Mouse (Mus musculus) CH12.LX (cell line): Measurements from ENCODE around the gene AL607142.1. TPM values are rescaled to one million over a fixed set of nuclear protein-coding genes. Genes with fewer than 3 reads are reported as not detected.

Experiments used
- DNase-seq: peaks from one replicate; pipeline ENCODE4 v3.0.0-alpha.2; 2013; ENCODE audit errors: extremely low read depth
- H3K27ac ChIP-seq: 2 replicates; pipeline ENCODE4 v1.5.1; 2012; ENCODE audit warnings: low read depth, mild to moderate bottlenecking, control low read depth, moderate library complexity; ENCODE audit not compliant: insufficient read depth
- H3K27me3 ChIP-seq: replicated peaks from 2 replicates; pipeline ENCODE3; 2012; ENCODE audit warnings: inconsistent platforms
- H3K36me3 ChIP-seq, 2 experiments: replicated peaks in 1 of 2; 2 replicates each; pipeline versions ENCODE3 to v1.6.1; 2012; ENCODE audit warnings: inconsistent platforms in 1 of 2, low read length in 1 of 2, mild to moderate bottlenecking in 1 of 2, mixed read lengths in 1 of 2, moderate library complexity in 1 of 2; ENCODE audit not compliant: control insufficient read depth in 1 of 2, insufficient read depth in 1 of 2
- H3K4me1 ChIP-seq, 2 experiments: 2 replicates each; pipeline ENCODE4 v1.6.1; 2012; ENCODE audit warnings: inconsistent platforms in 1 of 2, moderate library complexity in 1 of 2; ENCODE audit not compliant: insufficient read depth in 2 of 2, control insufficient read depth in 1 of 2
- H3K4me2 ChIP-seq: 2 replicates; pipeline ENCODE4 v1.6.1; 2012; ENCODE audit warnings: low read depth, mild to moderate bottlenecking, control low read depth; ENCODE audit not compliant: poor library complexity, insufficient read depth, severe bottlenecking
- H3K4me3 ChIP-seq, 3 experiments: fragments of 150-350 bp in 1 of 3; sonication (generic) in 1 of 3; replicated peaks in 1 of 3; 2 replicates each; pipeline versions ENCODE3 to v1.5.1; 2011 to 2012; ENCODE audit warnings: low read depth in 2 of 3, low read length in 2 of 3, mild to moderate bottlenecking in 2 of 3, moderate library complexity in 2 of 3, control low read depth in 1 of 3, improper control_type of control experiment in 1 of 3, inconsistent platforms in 1 of 3, mixed read lengths in 1 of 3; ENCODE audit not compliant: poor library complexity in 1 of 3
- H3K79me2 ChIP-seq: replicated peaks from 2 replicates; pipeline ENCODE4 v1.6.1; 2012; ENCODE audit warnings: mild to moderate bottlenecking, moderate library complexity; ENCODE audit not compliant: control insufficient read depth, poor library complexity, insufficient read depth, severe bottlenecking; ENCODE audit errors: extremely low read depth
- H3K9ac ChIP-seq: 2 replicates; pipeline ENCODE4 v1.6.1; 2012; ENCODE audit warnings: low read depth, mild to moderate bottlenecking, control low read depth, moderate library complexity; ENCODE audit not compliant: insufficient read depth
- H3K9me3 ChIP-seq: replicated peaks from 2 replicates; pipeline ENCODE3; 2012; ENCODE audit warnings: low read length, inconsistent platforms, mixed read lengths
- BHLHE40 ChIP-seq: IDR thresholded peaks from 2 replicates; pipeline ENCODE4 v1.6.1; 2011; ENCODE audit warnings: mild to moderate bottlenecking, low read depth, low read length, improper control_type of control experiment
- CHD1 ChIP-seq: IDR thresholded peaks from 2 replicates; pipeline ENCODE4 v1.6.1; 2012; ENCODE audit warnings: low read depth, low read length, improper control_type of control experiment, inconsistent platforms
- CHD2 ChIP-seq: IDR thresholded peaks from 2 replicates; pipeline ENCODE4 v1.6.1; 2011; ENCODE audit warnings: low read length, improper control_type of control experiment
- CTCF ChIP-seq, 2 experiments: IDR thresholded peaks in 1 of 2; conservative IDR thresholded peaks in 1 of 2; 2 replicates each; pipeline ENCODE4 v1.5.1; 2011 to 2012; ENCODE audit warnings: low read depth in 2 of 2, low read length in 2 of 2, improper control_type of control experiment in 1 of 2, inconsistent platforms in 1 of 2, mild to moderate bottlenecking in 1 of 2, moderate library complexity in 1 of 2
- EP300 ChIP-seq: IDR thresholded peaks from 2 replicates; pipeline ENCODE4 v1.6.1; 2011; ENCODE audit warnings: low read length, improper control_type of control experiment
- ETS1 ChIP-seq: conservative IDR thresholded peaks from 2 replicates; pipeline ENCODE4 v1.6.1; 2012; ENCODE audit warnings: low read depth, mild to moderate bottlenecking, inconsistent platforms, low read length, improper control_type of control experiment, moderate library complexity
- GABPA ChIP-seq: IDR thresholded peaks from 2 replicates; pipeline ENCODE4 v1.6.1; 2012; ENCODE audit warnings: low read depth, low read length, improper control_type of control experiment, inconsistent platforms; ENCODE audit not compliant: insufficient replicate concordance
- IRF4 ChIP-seq: IDR thresholded peaks from 2 replicates; pipeline ENCODE4 v1.6.1; 2014; ENCODE audit warnings: low read depth, mild to moderate bottlenecking, inconsistent platforms, low read length, improper control_type of control experiment
- JUN ChIP-seq: IDR thresholded peaks from 2 replicates; pipeline ENCODE4 v1.6.1; 2011; ENCODE audit warnings: low read depth, mild to moderate bottlenecking, low read length, improper control_type of control experiment, moderate library complexity; ENCODE audit not compliant: insufficient read depth
- MAFK ChIP-seq: IDR thresholded peaks from 2 replicates; pipeline ENCODE4 v1.6.1; 2011; ENCODE audit warnings: low read length, improper control_type of control experiment; ENCODE audit not compliant: insufficient replicate concordance
- MAZ ChIP-seq: IDR thresholded peaks from 2 replicates; pipeline ENCODE4 v1.6.1; 2012; ENCODE audit warnings: low read depth, mild to moderate bottlenecking, inconsistent platforms, low read length, improper control_type of control experiment, moderate library complexity
- MEF2A ChIP-seq: IDR thresholded peaks from 2 replicates; pipeline ENCODE4 v1.6.1; 2014; ENCODE audit warnings: low read depth, mild to moderate bottlenecking, inconsistent platforms, low read length, improper control_type of control experiment, borderline replicate concordance
- MXI1 ChIP-seq: IDR thresholded peaks from 2 replicates; pipeline ENCODE4 v1.6.1; 2011; ENCODE audit warnings: mild to moderate bottlenecking, low read depth, low read length, improper control_type of control experiment
- MYC ChIP-seq: IDR thresholded peaks from 2 replicates; pipeline ENCODE4 v1.6.1; 2011; ENCODE audit warnings: low read depth, mild to moderate bottlenecking, improper control_type of control experiment, low read length
- NRF1 ChIP-seq: IDR thresholded peaks from 2 replicates; pipeline ENCODE4 v1.6.1; 2014; ENCODE audit warnings: low read depth, mild to moderate bottlenecking, inconsistent platforms, low read length, improper control_type of control experiment, moderate library complexity
- PAX5 ChIP-seq: IDR thresholded peaks from 2 replicates; pipeline ENCODE4 v1.6.1; 2012; ENCODE audit warnings: low read length, inconsistent platforms, mixed read lengths
- RCOR1 ChIP-seq: conservative IDR thresholded peaks from 2 replicates; pipeline ENCODE4 v1.6.1; 2012; ENCODE audit warnings: low read depth, mild to moderate bottlenecking, inconsistent platforms, low read length, improper control_type of control experiment
- SIN3A ChIP-seq: IDR thresholded peaks from 2 replicates; pipeline ENCODE4 v1.6.1; 2012; ENCODE audit warnings: low read length, improper control_type of control experiment, inconsistent platforms
- TCF12 ChIP-seq: IDR thresholded peaks from 2 replicates; pipeline ENCODE4 v1.6.1; 2014; ENCODE audit warnings: low read depth, mild to moderate bottlenecking, inconsistent platforms, low read length, improper control_type of control experiment
- UBTF ChIP-seq: IDR thresholded peaks from 2 replicates; pipeline ENCODE4 v1.6.1; 2012; ENCODE audit warnings: low read depth, mild to moderate bottlenecking, inconsistent platforms, low read length, improper control_type of control experiment, moderate library complexity
- ZKSCAN1 ChIP-seq: IDR thresholded peaks from 2 replicates; pipeline ENCODE4 v1.6.1; 2012; ENCODE audit warnings: low read depth, inconsistent platforms, low read length, improper control_type of control experiment, borderline replicate concordance
- ZMIZ1 ChIP-seq: IDR thresholded peaks from 2 replicates; pipeline ENCODE4 v1.6.1; 2012; ENCODE audit warnings: low read depth, mild to moderate bottlenecking, inconsistent platforms, low read length, improper control_type of control experiment
- ZNF384 ChIP-seq: IDR thresholded peaks from 2 replicates; pipeline ENCODE4 v1.6.1; 2012; ENCODE audit warnings: low read depth, low read length, improper control_type of control experiment, inconsistent platforms
- dilution Hi-C: fragments of 300-500 bp; cut with MboI; formaldehyde crosslinking; loops from 2 replicates; pipeline ENCODE4 v1.14.3; 2020; ENCODE audit warnings: low sequenced_read_pairs; ENCODE audit not compliant: extremely low pct_unique_long_range_greater_than_20kb, extremely low pct_ligation_motif_present
- in situ Hi-C: fragments of 300-500 bp; cut with MboI; formaldehyde crosslinking; loops from 3 replicates; pipeline ENCODE4 v1.14.3; 2019; ENCODE audit warnings: low sequenced_read_pairs, low pct_ligation_motif_present, low pct_unique_long_range_greater_than_20kb, mixed read lengths
- polyA plus RNA-seq: library from polyadenylated mRNA; unstranded; fragments of >175 nt; gene quantifications from 2 replicates; pipeline ENCODE4 v1.2.1, GENCODE M21; 2012; ENCODE audit warnings: low read depth; ENCODE audit not compliant: insufficient read length
- total RNA-seq, 2 experiments: library from RNA; depleted of rRNA; stranded (reverse); fragments of 300-350 nt in 1 of 2; fragments of >200 nt in 1 of 2; gene quantifications; 2 replicates each; pipeline ENCODE4 v1.2.3; 2012 to 2014

Gene AL607142.1
- total and polyA plus RNA-seq, 3 experiments = 22.0 TPM; not detected in 2

DNA sequence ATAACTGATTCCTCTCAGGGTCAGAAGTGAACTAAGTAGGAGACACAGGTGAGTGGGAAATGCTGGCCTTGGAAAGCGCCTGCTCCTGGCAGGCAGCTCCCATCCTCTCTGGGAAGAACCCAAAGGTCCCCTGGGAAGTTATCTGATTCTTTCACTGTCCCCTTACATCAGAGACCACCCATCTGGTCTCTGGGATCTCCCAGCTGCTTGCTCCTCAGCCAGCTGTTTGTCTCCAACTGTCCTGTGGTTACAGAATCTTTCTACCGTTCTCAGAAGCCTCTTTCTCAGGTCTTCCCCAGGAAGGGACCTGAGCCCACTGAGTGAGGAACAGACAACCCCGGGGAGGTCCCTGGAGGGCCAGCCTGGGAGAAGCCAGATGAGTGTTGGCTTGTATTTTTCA, 42.4 kb upstream of the AL607142.1 start:
- H3K27ac ChIP-seq = 0 out of 2 replicates have a peak overlapping the region, but pooled peaks have one; percentile 22
- H3K4me1 ChIP-seq = peaks cover 66 to 99% of the 10 kb centered on the region in 2 experiments
- dilution Hi-C loops = no loop called here
- no peak overlapping the region for H3K9ac ChIP-seq
- DNase-seq = peak; percentile 49
- no peak for TF ChIP-seq CTCF (conservative IDR thresholded peaks at IDR 0.05 in 1 of 2, IDR thresholded peaks at IDR 0.05 in 1 of 2; ENCODE audit: low read depth in 2 of 2, low read length in 2 of 2)
- TF ChIP-seq JUN = no peak
- TF ChIP-seq CHD1 = no peak
- TF ChIP-seq MEF2A = peak; percentile 63
- TF ChIP-seq MAFK = no peak
- no peak for TF ChIP-seq PAX5
- peak; percentile 56 for TF ChIP-seq BHLHE40
- TF ChIP-seq MYC = no peak
- TF ChIP-seq ZMIZ1 = peak; percentile 37
- peak; percentile 97 for TF ChIP-seq ETS1
- 0 out of 2 replicates have a peak, but pooled peaks have one; percentile 51 for TF ChIP-seq SIN3A
- 0 out of 2 replicates have a peak, but pooled peaks have one; percentile 38 for TF ChIP-seq UBTF
- peak; percentile 77 for TF ChIP-seq CHD2
- TF ChIP-seq EP300 = peak; percentile 92
- TF ChIP-seq MXI1 = no peak; the same call in 1 of the 2 replicates
- TF ChIP-seq TCF12 = peak; percentile 97
- peak; percentile 67 for TF ChIP-seq RCOR1
- TF ChIP-seq IRF4 = peak; percentile 81
- TF ChIP-seq GABPA = no peak
- no peak for TF ChIP-seq NRF1
- TF ChIP-seq MAZ = 0 out of 2 replicates have a peak, but pooled peaks have one; percentile 52
- TF ChIP-seq ZNF384 = no peak
- no peak for TF ChIP-seq ZKSCAN1
- H3K4me2 ChIP-seq = no peak overlapping the region
- no peaks in the 10 kb centered on the region for H3K36me3 ChIP-seq
- no peaks in the 10 kb centered on the region for H3K9me3 ChIP-seq
- in situ Hi-C loops = no loop called here
- no peaks in the 10 kb centered on the region for H3K27me3 ChIP-seq
- no peaks in the 10 kb centered on the region; the same call in 1 of the 2 replicates for H3K79me2 ChIP-seq
- H3K4me3 ChIP-seq = no peak overlapping the region
